Mouse (Mus musculus) left cerebral cortex, postnatal 4 days (tissue): Measurements from ENCODE around the gene Zfp786. TPM values are rescaled to one million over a fixed set of nuclear protein-coding genes. Genes with fewer than 3 reads are reported as not detected.
"Not testable (repeated sequence)": the region's sequence is repeated elsewhere in the genome, so short reads cannot be mapped to it uniquely, and the experiment has no call there.

Experiments used
- DNase-seq: peaks from one replicate; pipeline ENCODE4 v3.0.0-alpha.2; 2022
- intact Hi-C: fragments of 180-260 bp; cut with DNase I; formaldehyde crosslinking; loops from one replicate; pipeline ENCODE4 v1.15.1; 2025
- total RNA-seq, 2 experiments: library from RNA; stranded (reverse); gene quantifications; 2 replicates each; pipeline ENCODE4 v1.2.3; 2021

Gene Zfp786
- 10 to 100 TPM; 12.4 to 13.9 TPM for total RNA-seq

DNA sequence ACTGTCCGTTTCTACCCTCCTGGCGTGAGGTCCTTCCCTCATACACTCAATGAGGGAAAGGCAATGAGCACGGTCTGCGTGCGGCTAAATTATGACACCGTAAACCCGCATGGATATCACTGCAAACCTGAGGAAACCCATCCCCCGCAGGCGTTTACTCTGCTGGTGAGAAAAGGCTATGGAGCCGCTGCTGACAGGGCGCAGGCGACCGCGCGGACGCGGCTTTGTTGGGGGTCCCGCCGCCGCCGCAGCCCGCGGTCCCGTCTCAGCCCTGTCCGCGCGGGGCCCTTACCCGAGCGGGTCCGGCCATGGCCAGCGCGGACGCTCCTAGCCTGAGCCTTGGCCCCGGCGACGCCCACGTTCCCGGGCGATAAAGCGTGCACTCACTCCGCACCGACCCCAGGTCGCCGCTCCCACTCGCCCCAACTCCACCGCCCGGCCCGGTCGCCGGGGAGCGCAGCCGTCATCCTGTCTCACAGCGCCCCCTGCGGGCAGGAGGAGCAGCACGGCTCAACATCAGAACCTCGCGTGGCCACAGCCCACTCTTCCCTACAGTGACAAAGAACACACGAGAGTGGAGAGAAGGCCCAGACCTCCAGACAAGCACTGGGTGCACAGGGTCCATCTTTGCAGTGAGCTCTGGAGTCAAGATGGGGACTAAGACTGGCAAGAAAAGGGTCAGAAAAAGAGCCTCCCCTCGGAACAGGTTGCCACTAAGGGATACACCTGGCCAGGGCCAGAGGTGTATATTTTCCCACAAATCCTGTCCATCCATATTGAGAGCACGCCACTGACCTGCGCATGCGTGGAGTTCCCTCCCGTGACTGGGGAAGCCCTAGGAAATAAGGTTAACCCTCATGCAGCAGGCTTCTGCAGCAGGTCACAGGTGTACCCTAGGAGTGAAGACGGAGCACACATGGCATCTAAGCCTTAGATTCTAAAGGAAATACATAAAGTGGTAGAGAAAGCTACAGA is at the start of gene Zfp786:
TSS of gene Zfp786 (minus strand) at position 764 of the 975 bp plus-strand sequence.
- peak; percentile 96 for DNase-seq
- intact Hi-C loops = no loop called here

DNA sequence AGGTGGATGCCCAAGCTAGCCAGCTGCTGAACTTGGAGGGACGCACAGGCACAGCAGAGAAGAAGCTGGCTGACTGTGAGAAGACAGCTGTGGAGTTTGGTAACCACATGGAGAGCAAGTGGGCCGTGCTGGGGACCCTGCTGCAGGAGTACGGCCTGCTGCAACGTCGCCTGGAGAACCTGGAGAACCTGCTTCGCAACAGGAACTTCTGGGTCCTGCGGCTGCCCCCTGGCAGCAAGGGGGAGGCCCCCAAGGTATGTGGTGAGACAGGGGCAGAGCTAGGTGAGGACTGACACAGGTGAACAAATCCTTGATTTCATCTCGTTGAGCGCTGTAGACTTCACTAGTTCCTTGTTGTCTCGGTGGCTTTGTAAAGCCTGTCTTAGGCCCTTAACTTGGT is 49.5 kb upstream of the Zfp786 start:
- intact Hi-C loops = no loop called here
- DNase-seq = no peak

DNA sequence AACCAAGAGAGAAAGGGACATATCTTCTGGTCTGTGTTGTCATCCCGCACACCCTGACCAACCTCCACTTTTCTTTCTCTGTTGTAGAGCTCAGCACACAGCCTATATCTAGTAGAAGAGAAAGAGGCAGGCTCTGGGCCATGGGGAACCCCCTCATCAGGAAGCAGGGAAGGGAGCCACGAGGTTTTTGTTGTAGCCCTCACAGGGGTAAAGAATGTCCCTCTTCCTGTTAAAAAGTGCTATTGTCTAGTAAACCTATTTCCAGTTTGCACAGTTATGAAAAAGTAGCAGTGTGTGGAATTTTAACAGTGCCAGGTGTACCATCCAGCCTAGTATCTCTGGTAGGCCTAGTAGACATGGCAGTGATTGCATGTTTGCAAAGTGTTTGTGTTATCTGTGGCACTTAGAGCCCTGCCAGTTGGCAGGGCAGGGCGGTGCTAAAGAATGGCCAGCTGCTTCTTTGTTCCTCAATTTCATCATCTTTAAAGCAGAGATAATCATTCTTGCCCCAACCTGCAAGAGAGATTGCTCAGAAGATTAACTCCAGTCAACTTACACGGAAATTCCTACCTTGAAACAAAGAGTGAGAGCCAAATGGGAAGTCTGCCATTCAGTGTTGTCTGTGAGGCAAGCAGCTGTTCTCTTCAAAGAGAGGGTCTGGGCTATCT is 48.5 kb upstream of the Zfp786 start:
- DNase-seq = no peak
- intact Hi-C loops = no loop called here

DNA sequence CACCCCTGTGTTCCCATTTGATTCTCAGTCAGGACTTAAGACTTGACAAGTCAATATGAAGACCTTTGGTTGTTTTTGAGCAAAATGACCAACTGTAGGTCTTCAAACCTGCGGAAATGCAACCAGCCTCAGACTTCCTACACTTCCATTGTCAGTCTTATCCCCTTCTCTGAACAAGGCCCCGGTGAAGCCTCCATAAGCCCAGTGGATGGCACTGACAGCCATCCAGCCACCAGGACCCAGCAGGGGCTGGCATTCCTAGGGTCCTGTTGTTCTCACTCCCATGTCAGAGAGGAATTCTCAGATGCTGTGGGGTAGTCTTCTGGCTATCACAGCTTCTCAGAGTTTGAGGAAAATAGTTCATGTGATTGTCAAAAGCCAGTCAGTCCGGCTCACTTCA is 47.9 kb upstream of the Zfp786 start:
- intact Hi-C loops = no loop called here
- DNase-seq = no peak

DNA sequence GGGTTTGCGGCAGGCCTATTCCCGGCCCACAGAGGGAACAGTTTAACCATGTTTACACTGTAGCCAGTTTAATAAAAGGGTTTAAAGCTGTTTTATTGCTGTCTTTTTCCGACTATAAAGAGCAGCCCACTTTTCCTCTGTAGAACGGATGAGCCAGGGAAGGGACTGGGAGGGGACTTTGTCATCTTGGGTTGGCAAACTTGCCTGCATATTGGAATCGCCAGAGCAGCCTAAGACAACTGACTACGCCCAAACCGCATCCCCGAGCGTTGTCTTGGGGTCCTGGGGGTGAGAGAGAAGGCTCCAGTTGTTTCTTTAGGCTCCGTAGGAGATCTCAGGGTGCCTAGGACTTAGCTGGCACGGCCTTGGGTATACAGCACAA is 47.5 kb upstream of the Zfp786 start:
- DNase-seq = no peak
- intact Hi-C loops = no loop called here

DNA sequence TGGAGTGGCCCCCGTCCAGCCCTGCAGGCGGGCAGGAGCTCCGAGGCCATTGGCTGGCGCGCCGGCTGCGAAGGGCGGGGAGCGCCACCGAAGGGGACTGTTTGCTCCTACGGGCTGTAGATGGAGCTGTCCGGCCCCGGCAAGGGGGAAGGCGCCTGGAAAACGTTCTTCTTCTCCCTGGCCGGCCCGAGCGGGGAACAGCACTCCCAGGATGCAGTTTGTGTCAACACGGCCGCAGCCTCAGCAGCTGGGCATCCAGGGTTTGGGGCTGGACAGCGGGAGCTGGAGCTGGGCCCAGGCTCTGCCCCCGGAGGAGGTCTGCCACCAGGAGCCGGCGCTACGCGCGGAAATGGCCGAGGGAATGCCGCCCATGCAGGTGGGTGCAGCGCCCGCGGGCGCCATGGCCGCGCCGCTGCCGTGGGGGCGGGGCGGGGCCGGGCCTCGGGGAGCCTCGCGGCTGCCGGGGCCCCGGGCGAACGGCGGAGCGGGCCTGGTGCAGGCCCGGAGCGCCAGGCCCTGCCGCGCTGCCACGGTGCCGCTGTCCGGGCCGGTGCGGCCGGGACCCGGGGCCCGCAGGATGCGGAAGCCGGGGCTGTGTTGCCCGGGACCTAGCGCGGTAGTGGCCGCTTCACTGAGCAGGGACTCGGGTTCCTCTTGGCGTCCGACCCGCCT is 46.9 kb upstream of the Zfp786 start:
- intact Hi-C loops = no loop called here
- peak; percentile 94 for DNase-seq

DNA sequence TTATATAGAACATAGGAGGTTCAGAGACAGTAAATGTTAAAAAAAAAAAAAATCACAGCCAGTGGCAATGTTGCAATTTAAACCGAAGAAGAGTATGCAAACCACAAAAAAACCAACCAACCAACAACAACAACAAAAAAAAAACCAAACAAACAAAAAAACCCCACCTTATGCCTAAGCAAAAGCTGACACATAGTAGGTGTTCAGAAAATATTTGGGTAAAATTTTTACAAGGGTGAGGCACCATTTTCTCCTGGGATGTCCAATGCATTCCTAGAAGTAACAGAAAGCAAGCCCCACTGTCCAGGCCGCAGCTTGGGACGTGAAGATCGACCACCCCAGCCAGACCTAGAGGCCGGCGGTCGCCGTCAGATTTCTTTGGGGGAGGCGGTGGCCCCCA is 46.4 kb upstream of the Zfp786 start, which contains the start of gene Zfp282:
TSS of gene Zfp282 (plus strand) at position 147 of the 400 bp plus-strand sequence.
- no peak for DNase-seq
- intact Hi-C loops = no loop called here

DNA sequence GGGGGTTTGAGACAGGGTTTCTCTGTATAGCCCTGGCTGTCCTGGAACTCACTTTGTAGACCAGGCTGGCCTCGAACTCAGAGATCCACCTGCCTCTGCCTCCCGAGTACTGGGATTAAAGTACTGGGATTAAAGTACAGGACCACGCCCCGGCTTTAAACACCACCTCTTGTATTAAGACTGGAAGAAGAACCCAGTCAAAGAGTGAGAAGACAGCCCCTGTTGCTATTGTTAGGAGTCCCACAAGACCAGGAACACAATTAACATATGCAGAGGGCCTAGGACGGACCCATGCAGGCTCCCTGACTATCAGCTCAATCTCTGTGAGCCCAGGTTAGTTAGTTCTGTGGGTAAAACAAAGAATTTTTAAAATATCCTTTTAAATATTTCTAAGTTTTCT is 41.6 kb upstream of the Zfp786 start:
- no peak for DNase-seq
- intact Hi-C loops = no loop called here

DNA sequence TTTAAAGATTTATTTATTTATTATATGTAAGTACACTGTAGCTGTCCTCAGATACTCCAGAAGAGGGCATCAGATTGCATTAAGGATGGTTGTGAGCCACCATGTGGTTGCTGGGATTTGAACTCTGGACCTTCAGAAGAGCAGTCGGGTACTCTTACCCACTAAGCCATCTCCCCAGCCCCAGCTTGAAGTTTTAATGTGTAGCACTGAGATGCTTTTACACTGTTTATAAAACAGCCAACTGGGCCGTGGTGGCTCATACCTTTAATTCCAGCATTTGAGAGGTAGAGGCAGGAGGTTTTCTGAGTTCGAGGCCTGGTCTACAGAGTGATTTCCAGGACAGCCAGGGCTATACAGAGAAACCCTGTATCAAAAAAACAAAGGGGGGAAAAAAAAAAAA is 27.1 kb upstream of the Zfp786 start:
- intact Hi-C loops, DNase-seq: not testable (repeated sequence)

DNA sequence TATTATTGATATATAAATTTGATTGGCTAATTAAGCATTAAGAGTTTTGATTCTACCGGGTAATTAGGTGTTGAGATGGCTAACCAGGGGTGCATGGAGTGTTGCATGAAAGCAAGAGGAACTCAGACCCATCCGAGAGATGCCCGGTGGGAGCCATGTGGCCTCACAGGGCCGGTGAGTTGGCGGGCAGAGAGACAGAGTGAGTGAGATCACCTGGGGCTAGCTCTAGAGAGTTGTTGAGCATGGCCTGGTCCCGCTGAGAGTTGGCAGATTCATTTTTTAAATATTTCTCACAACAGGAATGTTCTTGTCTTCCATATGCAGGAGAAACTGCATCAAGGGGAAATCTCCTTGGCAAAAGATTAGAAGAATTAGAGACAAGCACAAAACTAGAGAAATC is 26.6 kb upstream of the Zfp786 start:
- no peak for DNase-seq
- intact Hi-C loops = no loop called here

DNA sequence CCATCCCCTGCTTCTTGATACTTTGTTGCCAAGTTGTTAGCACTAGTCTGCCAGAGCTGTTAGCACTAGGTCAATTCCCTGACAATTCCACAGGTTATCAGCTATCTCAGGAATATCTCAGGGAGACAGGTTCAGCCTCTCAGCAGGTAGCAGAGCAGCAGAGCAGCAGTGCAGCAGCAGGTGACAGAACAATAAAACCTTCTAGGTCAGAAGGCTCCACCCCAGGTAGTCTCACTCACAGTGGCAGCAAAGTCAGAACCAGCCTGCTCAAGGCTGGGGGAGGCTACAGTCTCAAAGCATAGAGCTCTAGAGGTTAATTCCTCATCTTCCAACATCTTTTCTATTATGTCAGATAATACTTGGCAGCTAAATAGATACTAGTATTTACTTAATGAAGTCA is 15.1 kb upstream of the Zfp786 start:
- DNase-seq = no peak
- intact Hi-C loops = no loop called here

DNA sequence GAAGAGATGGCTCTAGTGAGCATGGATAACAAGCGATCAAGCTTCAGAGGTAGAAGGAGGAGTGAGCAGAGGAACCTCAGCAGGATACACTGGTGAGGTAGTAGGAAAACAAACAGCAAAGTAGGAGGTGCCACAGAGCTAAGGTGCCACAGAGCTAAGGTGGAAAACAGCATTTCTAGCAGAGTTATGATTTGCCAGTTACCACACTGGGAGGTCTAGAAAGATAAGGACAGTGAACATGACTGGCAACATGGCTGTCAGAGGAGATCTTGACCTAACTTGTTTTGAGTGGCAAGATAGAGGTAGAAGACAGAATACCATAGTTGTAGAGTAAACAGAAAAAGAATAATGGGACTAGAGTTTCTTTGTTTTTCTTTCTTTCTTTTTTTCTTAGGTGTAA is 11.7 kb upstream of the Zfp786 start:
- no peak for DNase-seq

DNA sequence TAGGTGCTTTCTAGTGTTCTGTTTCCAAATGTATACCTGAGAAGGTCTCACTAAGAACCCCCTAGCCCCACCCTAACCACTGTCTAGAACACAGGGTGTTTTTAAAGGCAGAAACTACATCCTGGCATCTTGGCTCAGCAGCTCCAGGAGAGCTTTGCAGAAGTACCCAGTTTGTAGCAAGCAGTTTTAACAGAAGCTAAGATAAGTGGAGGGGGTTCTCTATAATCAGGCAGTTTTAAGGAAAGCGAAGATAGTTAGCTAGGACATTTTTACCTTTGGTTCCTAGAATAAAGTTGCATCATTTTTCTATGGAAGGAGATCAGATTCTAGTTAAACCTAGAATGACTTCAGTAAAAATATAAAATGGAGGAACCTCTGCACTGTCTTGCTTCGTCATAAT is 11.2 kb upstream of the Zfp786 start:
- no peak for DNase-seq
- intact Hi-C loops = no loop called here

More for the DNA sequence above, 11.7 kb upstream of the Zfp786 start:
- intact Hi-C loops = no loop called here

DNA sequence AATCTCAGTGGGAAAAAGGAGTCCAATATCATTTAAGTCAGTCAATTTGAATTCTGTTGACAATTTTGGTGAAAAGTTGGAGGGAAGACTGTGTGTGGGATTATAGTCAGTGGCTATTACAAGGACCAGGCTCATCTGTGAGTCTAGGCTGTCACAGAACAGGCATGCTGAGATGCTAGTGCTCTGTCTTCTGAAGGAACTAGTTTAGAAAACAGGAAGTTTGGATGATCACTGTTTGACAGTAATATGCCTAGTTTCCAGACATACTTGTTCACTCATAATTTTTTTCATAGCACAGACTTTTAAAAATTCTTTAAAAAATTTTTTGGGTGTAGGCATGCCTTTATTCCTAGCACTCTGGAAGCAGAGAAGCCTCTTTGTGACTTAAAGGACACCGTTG is 10.4 kb upstream of the Zfp786 start:
- intact Hi-C loops = no loop called here
- DNase-seq = no peak

DNA sequence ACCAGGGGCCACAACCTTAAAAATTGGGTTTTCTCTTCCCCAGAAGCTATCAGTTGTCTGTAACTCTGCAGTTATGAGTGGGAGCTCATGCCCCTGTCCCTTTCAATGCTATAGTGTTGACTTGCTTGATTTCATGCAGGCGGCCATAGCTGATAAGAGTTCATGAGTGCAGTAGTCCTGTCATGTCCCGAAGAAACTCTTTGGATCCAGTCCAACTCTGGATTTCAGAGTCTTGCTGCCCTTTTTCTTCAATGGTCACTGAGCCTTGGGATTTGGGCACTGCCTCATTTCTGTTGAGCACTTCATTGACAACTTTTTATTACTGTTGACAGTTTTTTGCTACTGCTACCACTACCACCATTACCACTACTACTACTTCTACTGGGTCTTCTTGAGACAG is 7.0 kb upstream of the Zfp786 start:
- intact Hi-C loops = no loop called here
- no peak for DNase-seq

DNA sequence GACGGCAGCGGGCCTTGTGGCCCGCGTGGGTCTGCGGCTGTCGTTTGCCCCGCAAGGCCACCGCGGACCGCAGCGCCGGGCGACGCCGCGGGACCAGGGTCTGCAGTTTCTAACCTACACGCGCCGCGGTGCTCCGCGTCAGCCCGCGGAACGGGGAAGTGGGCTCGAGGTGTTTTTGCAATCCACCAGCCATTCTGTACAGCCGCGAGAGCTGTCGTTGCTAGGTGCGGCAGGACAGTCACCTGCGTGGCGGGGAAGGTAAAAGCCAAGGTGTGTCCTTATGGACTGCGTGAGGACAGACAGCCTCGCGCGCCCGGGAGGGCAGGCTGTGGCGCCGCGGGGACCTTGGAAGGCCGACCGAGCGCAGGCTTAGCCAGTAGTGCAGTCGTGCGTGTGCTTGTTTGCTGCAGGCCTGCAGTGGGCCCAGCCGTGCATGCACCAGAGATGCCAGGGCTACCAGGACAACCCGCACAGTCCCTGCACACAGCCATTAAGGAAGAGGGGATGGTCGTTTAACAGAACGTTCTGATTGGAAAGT is 5.4 kb upstream of the Zfp786 start:
- peak; percentile 75 for DNase-seq
- intact Hi-C loops = no loop called here

DNA sequence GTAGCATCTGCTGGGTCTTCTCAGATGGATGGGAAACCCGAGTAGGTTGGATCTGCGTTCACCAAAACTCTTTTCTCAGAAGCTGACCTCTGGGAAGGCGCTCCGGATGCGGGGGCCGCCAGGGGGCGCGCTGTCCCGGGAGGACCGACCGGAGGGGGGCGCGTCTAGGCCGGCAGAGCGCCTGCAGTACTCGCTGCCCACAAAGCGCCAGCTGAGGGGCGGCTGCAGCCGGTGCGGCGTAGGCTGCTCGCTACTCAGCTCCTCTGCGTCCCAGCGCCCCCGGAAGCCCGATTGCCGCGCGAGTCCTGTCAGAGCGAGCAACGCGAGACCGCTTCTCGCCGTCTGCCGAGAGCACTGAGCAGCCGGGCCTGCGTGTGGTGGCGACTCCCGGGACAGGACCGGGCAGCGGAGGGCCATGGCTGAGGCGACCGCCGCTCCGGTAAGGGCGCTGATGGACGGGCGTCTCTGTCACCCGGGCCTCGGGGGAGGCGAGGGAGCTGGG is 4.9 kb upstream of the Zfp786 start, which contains the start of gene Zfp398:
TSS of gene Zfp398 (plus strand) at position 180 of the 502 bp plus-strand sequence.
- peak; percentile 97 for DNase-seq
- intact Hi-C loops = no loop called here

DNA sequence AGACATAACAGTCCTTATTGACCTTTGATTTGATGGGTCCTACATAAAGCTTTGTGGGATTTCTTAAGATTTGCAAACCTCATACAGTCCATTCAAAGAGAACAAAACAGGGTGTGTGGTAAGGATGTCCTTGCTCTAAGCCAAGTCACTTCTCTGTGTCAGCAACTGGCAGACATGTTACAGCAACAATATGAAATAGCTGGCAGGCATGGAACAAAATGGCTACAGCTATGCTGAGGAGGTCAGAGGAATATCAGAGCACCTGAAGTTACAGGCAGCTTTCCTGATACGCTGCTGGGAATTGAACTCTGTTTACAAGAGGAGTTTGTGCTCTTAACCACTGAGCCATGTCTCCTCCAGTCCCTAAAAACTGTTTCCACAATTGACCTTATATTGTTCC is 1.6 kb upstream of the Zfp786 start:
- intact Hi-C loops = no loop called here
- DNase-seq = no peak

DNA sequence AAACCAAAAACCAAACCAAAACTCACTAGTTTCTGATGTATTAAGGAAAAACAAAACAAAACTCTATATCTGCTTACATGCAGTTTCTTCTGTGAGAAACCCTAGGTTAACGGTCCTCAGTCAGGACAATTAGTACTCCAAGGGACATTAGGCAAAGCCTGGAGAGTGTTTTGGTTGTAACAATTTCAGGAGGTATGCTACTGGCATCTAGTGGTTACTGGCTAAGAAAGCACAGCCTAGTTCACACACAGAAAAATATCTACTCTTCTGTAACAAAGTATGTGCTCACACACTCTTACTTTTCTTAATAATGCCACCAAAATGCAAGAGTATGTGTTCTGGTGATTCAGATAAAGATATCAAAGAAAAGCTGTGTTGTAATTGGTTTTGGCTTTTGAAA is 1.7 kb downstream of the Zfp786 start:
- intact Hi-C loops = no loop called here
- no peak for DNase-seq

DNA sequence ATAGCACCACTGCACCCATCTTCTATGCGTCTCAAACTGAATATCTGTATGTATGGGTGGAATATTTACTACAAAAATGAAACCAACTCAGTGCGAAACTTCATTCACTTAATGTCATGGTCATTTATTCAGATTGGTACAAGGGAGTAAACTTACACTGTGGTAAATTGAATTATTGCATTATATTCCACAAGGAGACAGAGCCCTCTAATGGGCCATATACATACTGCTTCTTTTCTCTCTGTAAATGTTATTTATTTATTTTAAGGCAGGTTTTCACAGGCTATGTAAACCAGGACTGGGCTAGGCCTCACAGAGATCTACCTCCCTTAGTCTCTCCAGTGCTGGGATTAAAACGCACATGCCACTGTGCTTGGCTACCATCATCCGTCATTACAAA is 3.2 kb downstream of the Zfp786 start:
- intact Hi-C loops = no loop called here

DNA sequence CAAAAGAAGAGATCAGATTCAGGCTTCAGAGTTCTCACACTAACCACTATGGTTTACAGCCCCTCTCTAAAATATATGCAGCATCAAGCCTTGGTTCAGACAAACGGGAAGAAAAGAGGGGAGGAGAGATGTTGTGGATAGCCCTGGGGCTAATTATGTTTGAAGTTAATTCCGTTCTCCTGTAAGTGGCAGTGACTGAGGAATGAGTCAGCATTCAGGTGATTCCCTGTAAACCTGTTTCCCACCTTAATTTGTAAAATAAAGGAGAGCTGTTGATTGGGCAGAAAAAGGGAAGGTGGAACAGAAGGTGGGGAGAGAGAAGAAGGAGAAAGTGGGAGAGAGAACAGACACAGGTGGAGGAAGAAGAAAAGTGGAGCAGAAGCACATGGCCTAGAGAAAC is 6.4 kb downstream of the Zfp786 start:
- intact Hi-C loops = no loop called here

More for the DNA sequence above, 3.2 kb downstream of the Zfp786 start:
- no peak for DNase-seq

More for the DNA sequence above, 6.4 kb downstream of the Zfp786 start:
- DNase-seq = no peak
